Mouse (Mus musculus) stomach, embryonic 16.5 days (tissue): ENCODE measurements around the gene Vmn1r222. TPM values are rescaled to one million over a fixed set of nuclear protein-coding genes. Genes with fewer than 3 reads are reported as not detected.
"Not testable (repeated sequence)": the region's sequence is repeated elsewhere in the genome, so short reads cannot be mapped to it uniquely, and the experiment has no call there.

Source experiments
- ATAC-seq: fragments of 200-750 bp; cut with Nextera tagmentation; 2 replicates; pipeline ENCODE4 v1.8.0; 2017; ENCODE audit warnings: moderate number of reproducible peaks, moderate TSS enrichment; ENCODE audit not compliant: insufficient read depth, low FRiP score
- H3K27ac ChIP-seq: fragments of 300-500 bp; sonication (generic); 2 replicates; pipeline ENCODE4 v1.5.1; 2014; ENCODE audit warnings: low read length
- H3K27me3 ChIP-seq: fragments of 300-500 bp; sonication (generic); 2 replicates; pipeline ENCODE4 v1.6.1; 2014; ENCODE audit warnings: low read length, control low read depth, mixed read lengths; ENCODE audit not compliant: control insufficient read depth, insufficient read depth
- H3K36me3 ChIP-seq: fragments of 300-500 bp; sonication (generic); 2 replicates; pipeline ENCODE4 v1.6.1; 2014; ENCODE audit warnings: low read length; ENCODE audit not compliant: control insufficient read depth, insufficient read depth
- H3K4me1 ChIP-seq: fragments of 300-500 bp; sonication (generic); 2 replicates; pipeline ENCODE4 v1.6.1; 2014; ENCODE audit warnings: low read length, control low read depth, mixed read lengths; ENCODE audit not compliant: control insufficient read depth, insufficient read depth
- H3K4me2 ChIP-seq: fragments of 300-500 bp; sonication (generic); 2 replicates; pipeline ENCODE4 v1.6.1; 2014; ENCODE audit warnings: low read depth, low read length, mixed read lengths
- H3K4me3 ChIP-seq: fragments of 300-500 bp; sonication (generic); replicated peaks from 2 replicates; pipeline ENCODE4 v1.5.1; 2014; ENCODE audit warnings: mild to moderate bottlenecking, low read length
- H3K9ac ChIP-seq: fragments of 300-500 bp; sonication (generic); 2 replicates; pipeline ENCODE4 v1.6.1; 2014; ENCODE audit warnings: low read length
- H3K9me3 ChIP-seq: fragments of 300-500 bp; sonication (generic); replicated peaks from 2 replicates; pipeline ENCODE4 v1.6.1; 2016; ENCODE audit warnings: low read length, control low read depth; ENCODE audit not compliant: control insufficient read depth
- WGBS: fragments of 180-500 bp; shearing (Covaris S2); extraction: QIAGEN DNeasy Blood & Tissue Kit; methylation state at CpG from one replicate; pipeline ENCODE4 v1.1.7; 2014; 5-methylcytosine and 5-hydroxymethylcytosine counted together
- polyA plus RNA-seq: library from polyadenylated mRNA; unstranded; fragments of >200 nt; fragmentation: Nextera tagmentation; extraction: Ambion mirVana; gene quantifications from 2 replicates; pipeline ENCODE4 v1.2.1, GENCODE M21; 2015

Vmn1r222 gene
- polyA plus RNA-seq, 1 experiment from 2014 or later: not detected

GRCm38 (mm10) chr13:23246834-23247233, 11.1 kb upstream of the Vmn1r222 start, which contains the start of gene Vmn1r223:
Vmn1r223 (plus strand) TSS chr13:23247134.
- H3K4me1 ChIP-seq, H3K27ac ChIP-seq, H3K4me2 ChIP-seq, H3K27me3 ChIP-seq, ATAC-seq, H3K36me3 ChIP-seq, H3K4me3 ChIP-seq, H3K9ac ChIP-seq, H3K9me3 ChIP-seq: not testable (repeated sequence)
- WGBS: 61% methylated on average over 1 of the region's 1 CpGs

GRCm38 (mm10) chr13:23213827-23214226, 21.9 kb downstream of the Vmn1r222 start, which contains the start of gene Vmn1r221:
Vmn1r221 (plus strand) TSS chr13:23214127.
- not testable (repeated sequence) for H3K4me2 ChIP-seq, H3K27me3 ChIP-seq, H3K36me3 ChIP-seq, H3K4me3 ChIP-seq, H3K9ac ChIP-seq, ATAC-seq, H3K27ac ChIP-seq, H3K9me3 ChIP-seq, H3K4me1 ChIP-seq
- WGBS: 80% methylated on average over 2 of the region's 2 CpGs

- WGBS: 61% methylated on average over 1 of the region's 1 CpGs
- not testable (repeated sequence) for ATAC-seq, H3K4me1 ChIP-seq
Measured at GRCm38 (mm10) chr13:23203885-23204284, 31.9 kb downstream of the Vmn1r222 start.

GRCm38 (mm10) chr13:23187875-23188274, 47.9 kb downstream of the Vmn1r222 start, which contains the start of gene Vmn1r220:
Vmn1r220 (minus strand) TSS chr13:23187975.
- Histone ChIP-seq H3K9me3 (no peaks in the 10 kb centered on the region), H3K27ac (no peak within 1 kb of the TSS), H3K27me3 (no peaks in the 10 kb centered on the region), H3K4me2 (no peak within 1 kb of the TSS), H3K9ac (no peak within 1 kb of the TSS), H3K36me3 (no peaks in the 10 kb centered on the region), H3K4me3 (no peak within 1 kb of the TSS), H3K4me1 (no peaks in the 10 kb centered on the region)
- WGBS: 82% methylated on average over 2 of the region's 2 CpGs
- no peak for ATAC-seq

More at GRCm38 (mm10) chr13:23203885-23204284, 31.9 kb downstream of the Vmn1r222 start:
- H3K36me3 ChIP-seq, H3K9ac ChIP-seq, H3K4me3 ChIP-seq, H3K27me3 ChIP-seq, H3K9me3 ChIP-seq, H3K4me2 ChIP-seq, H3K27ac ChIP-seq: not testable (repeated sequence)

Other genes with a start within 250 kb of the Vmn1r222 start
- gene Vmn1r213, start 228.3 kb downstream of the Vmn1r222 start, polyA plus RNA-seq: not detected in 2 replicates
- gene Vmn1r214, start 205.5 kb downstream of the Vmn1r222 start, polyA plus RNA-seq: not detected in 2 replicates
- gene Vmn1r215, start 167.9 kb downstream of the Vmn1r222 start, polyA plus RNA-seq: not detected in 2 replicates
- gene Vmn1r217, start 117.7 kb downstream of the Vmn1r222 start, polyA plus RNA-seq: not detected in 2 replicates
- gene Vmn1r218, start 102.8 kb downstream of the Vmn1r222 start, polyA plus RNA-seq: not detected in 2 replicates
- gene Vmn1r219, start 76.6 kb downstream of the Vmn1r222 start, polyA plus RNA-seq: not detected in 2 replicates
- not detected in 2 replicates for gene Vmn1r220, start 48.0 kb downstream of the Vmn1r222 start, polyA plus RNA-seq
- gene Vmn1r221, start 21.8 kb downstream of the Vmn1r222 start, polyA plus RNA-seq: not detected in 2 replicates
- gene Vmn1r223, start 11.2 kb upstream of the Vmn1r222 start, polyA plus RNA-seq: not detected in 2 replicates
- 36.9 and 38.3 TPM in 2 replicates for gene Zfp322a, start 133.3 kb upstream of the Vmn1r222 start, polyA plus RNA-seq
- gene Abt1, start 187.9 kb upstream of the Vmn1r222 start, polyA plus RNA-seq: 10.3 and 11.4 TPM in 2 replicates
- 0.21 and 0.22 TPM in 2 replicates for gene Btn1a1, start 230.0 kb upstream of the Vmn1r222 start, polyA plus RNA-seq